Mouse (Mus musculus) embryonic facial prominence, embryonic 11.5 days (tissue): Measurements from ENCODE around the gene Lgsn. TPM values are rescaled to one million over a fixed set of nuclear protein-coding genes. Genes with fewer than 3 reads are reported as not detected.

Experiments
- ATAC-seq: fragments of 200-750 bp; cut with Nextera tagmentation; replicated peaks from 2 replicates; pipeline ENCODE4 v1.8.0; 2017; ENCODE audit warnings: low read depth; ENCODE audit not compliant: insufficient number of reproducible peaks, low FRiP score, low TSS enrichment
- DNase-seq: peaks from one replicate; pipeline ENCODE4 v3.0.0-alpha.2; 2015; ENCODE audit warnings: low spot score
- H3K27ac ChIP-seq: fragments of 300-500 bp; sonication (generic); replicated peaks from 2 replicates; pipeline ENCODE4 v1.5.1; 2014; ENCODE audit warnings: mild to moderate bottlenecking, low read depth, low read length, control low read depth
- H3K27me3 ChIP-seq: fragments of 300-500 bp; sonication (generic); 2 replicates; pipeline ENCODE4 v1.6.1; 2014; ENCODE audit warnings: mild to moderate bottlenecking, low read length, moderate library complexity, mixed read lengths; ENCODE audit not compliant: control insufficient read depth, insufficient read depth
- H3K36me3 ChIP-seq: fragments of 300-500 bp; sonication (generic); replicated peaks from 2 replicates; pipeline ENCODE4 v1.6.1; 2014; ENCODE audit warnings: low read depth, mild to moderate bottlenecking, low read length, moderate library complexity, mixed read lengths; ENCODE audit not compliant: control insufficient read depth, insufficient read depth
- H3K4me1 ChIP-seq: fragments of 300-500 bp; sonication (generic); 2 replicates; pipeline ENCODE4 v1.6.1; 2014; ENCODE audit warnings: low read length, mixed read lengths; ENCODE audit not compliant: control insufficient read depth, insufficient read depth
- H3K4me2 ChIP-seq: fragments of 300-500 bp; sonication (generic); 2 replicates; pipeline ENCODE4 v1.6.1; 2014; ENCODE audit warnings: low read depth, mild to moderate bottlenecking, control low read depth, low read length, moderate library complexity
- H3K4me3 ChIP-seq: fragments of 300-500 bp; sonication (generic); 2 replicates; pipeline ENCODE4 v1.5.1; 2014; ENCODE audit warnings: low read depth, low read length, control low read depth
- H3K9ac ChIP-seq: fragments of 300-500 bp; sonication (generic); replicated peaks from 2 replicates; pipeline ENCODE4 v1.6.1; 2014; ENCODE audit warnings: mild to moderate bottlenecking, control low read depth, low read length
- H3K9me3 ChIP-seq: fragments of 300-500 bp; sonication (generic); replicated peaks from 2 replicates; pipeline ENCODE4 v1.6.1; 2016; ENCODE audit warnings: mild to moderate bottlenecking, low read length, inconsistent platforms, mixed read lengths; ENCODE audit not compliant: control insufficient read depth
- WGBS: fragments of 180-500 bp; shearing (Covaris S2); extraction: QIAGEN DNeasy Blood & Tissue Kit; methylation state at CpG from one replicate; pipeline ENCODE4 v1.1.7; 2014; 5-methylcytosine and 5-hydroxymethylcytosine counted together
- polyA plus RNA-seq: library from polyadenylated mRNA; unstranded; fragments of >200 nt; fragmentation: Nextera tagmentation; extraction: Ambion mirVana; gene quantifications from 2 replicates; pipeline ENCODE4 v1.2.1, GENCODE M21; 2014

The Lgsn gene
- polyA plus RNA-seq, 1 experiment from 2014 or later = not detected

DNA sequence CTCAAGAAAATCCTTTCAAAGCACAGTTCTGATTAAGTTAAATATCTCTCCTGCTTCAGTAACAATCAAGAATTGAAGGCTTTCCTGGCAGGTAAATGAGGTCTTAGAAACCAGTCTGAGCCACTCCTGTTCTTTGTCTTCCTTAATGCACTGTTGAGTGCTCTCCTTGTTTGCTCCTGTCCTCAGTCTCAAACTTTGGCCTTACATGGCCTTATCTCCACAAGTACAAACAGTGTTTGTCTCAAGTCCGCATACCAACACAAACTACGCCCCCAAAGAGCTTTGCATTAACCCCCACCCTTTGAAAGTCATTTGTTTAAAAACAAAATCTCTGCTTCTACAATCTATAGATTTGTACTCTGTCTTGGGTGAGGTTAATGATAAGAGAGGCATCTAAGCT lies 20.0 kb upstream of the Lgsn start:
- Histone ChIP-seq H3K9ac (no peak overlapping the region), H3K4me3 (no peak overlapping the region), H3K27me3 (no peaks in the 10 kb centered on the region), H3K36me3 (no peaks in the 10 kb centered on the region), H3K9me3 (no peaks in the 10 kb centered on the region), H3K27ac (no peak overlapping the region), H3K4me1 (no peaks in the 10 kb centered on the region), H3K4me2 (no peak overlapping the region)
- DNase-seq = no peak
- WGBS = 86% methylated on average over 2 of the region's 2 CpGs
- ATAC-seq = no peak

DNA sequence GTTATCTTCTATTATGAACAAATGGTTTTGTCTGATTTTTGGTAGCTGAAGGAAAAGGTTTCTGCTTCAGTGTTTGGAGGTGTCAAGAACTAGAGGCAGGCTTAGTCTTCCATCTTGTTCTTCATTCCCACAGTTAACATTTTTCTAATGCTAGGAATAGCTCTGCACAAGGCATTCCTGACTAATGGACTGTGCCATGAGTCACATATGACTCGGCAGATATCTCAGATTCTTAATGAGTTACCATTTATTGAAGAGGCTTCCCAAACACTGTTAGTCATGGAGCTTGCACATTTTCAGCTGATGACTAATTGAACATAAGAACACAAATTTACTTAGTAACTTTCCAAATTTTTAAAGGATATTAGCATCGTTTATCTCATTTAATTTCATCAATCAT lies 19.3 kb upstream of the Lgsn start:
- no peak overlapping the region for H3K9ac ChIP-seq
- DNase-seq = no peak
- no peak overlapping the region for H3K4me3 ChIP-seq
- H3K4me1 ChIP-seq = no peaks in the 10 kb centered on the region
- WGBS = 85% methylated on average over 2 of the region's 2 CpGs
- no peak overlapping the region for H3K27ac ChIP-seq
- no peak overlapping the region for H3K4me2 ChIP-seq
- H3K9me3 ChIP-seq = no peaks in the 10 kb centered on the region
- no peak for ATAC-seq
- no peaks in the 10 kb centered on the region for H3K27me3 ChIP-seq
- no peaks in the 10 kb centered on the region for H3K36me3 ChIP-seq

DNA sequence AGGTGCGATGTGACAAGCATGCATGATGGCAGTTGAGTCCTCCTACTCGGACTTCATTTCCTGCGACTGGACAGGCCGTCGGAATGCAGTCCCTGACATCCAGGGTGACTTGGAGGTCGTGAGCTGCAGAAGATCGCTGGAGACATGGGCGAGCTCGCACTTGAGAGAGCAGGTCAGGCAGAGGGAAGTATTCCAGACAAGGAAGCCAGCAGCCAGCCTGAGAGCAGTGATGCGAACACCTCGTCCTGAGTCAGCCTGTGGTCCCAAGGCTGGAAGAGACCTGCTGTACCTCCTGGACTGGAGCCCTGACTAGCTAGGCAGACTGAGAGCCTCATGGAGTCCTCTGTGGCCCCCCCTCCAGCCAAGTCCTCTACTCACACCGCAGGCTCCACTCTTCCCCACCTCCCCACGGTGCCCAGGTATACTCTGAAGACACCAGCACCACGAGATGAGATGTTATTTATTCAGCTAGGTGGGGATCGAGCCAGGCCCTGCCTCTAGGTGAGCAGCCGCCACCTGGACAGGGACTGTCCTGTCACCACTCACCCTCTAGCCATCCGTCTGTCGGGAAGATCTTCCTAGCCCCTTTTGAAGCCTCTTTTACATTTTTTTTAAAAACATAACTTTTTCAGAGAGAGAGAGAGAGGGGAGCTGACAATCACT lies 11.5 kb upstream of the Lgsn start:
- WGBS = 73% methylated on average over 18 of the region's 18 CpGs
- no peak for ATAC-seq

DNA sequence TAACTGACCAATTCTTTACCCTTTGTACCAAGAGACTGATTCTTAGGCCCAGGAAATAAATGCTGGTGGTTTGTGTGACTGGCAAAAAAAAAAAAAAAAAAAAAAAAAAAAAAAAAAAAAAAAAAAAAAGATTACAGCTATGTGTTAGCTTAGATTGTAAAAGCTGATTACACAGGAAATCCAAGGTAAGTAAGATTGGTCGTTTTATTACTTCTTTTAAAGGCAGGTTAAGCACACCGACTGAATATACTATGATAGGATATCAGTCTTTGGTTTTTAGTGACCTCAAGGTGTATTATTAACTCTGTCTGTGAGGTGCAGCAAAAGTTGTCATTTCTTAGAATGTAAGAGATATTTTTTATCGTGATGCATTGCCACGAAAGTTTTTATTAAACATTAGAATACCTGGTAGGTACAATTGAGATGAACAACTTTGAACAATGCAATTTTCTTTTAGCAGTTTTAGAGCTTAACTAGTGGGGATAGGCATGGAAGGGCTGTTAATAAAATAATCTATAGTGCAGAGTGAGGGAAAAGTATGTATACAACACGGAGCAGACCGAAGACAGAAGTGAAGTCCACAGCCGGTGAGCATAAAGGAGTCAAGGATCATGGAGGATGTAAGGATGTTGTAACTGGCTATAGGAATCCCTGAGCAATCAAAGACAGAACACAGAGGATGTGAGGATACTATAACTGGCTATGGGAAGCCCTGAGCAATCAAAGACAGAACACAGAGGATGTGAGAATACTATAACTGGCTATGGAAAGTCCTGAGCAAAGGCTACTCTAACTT lies 10.7 kb upstream of the Lgsn start:
- H3K4me1 ChIP-seq = no peaks in the 10 kb centered on the region
- no peaks in the 10 kb centered on the region for H3K9me3 ChIP-seq
- H3K27ac ChIP-seq = no peak overlapping the region
- H3K4me2 ChIP-seq = no peak overlapping the region
- DNase-seq = no peak
- no peaks in the 10 kb centered on the region for H3K36me3 ChIP-seq
- H3K9ac ChIP-seq = no peak overlapping the region
- no peaks in the 10 kb centered on the region for H3K27me3 ChIP-seq
- H3K4me3 ChIP-seq = no peak overlapping the region
- no peak for ATAC-seq
- 85% methylated on average over 7 of the region's 7 CpGs for WGBS

More for the DNA sequence above, 11.5 kb upstream of the Lgsn start:
- Histone ChIP-seq H3K9me3 (no peaks in the 10 kb centered on the region), H3K9ac (no peak overlapping the region), H3K4me3 (no peak overlapping the region), H3K36me3 (no peaks in the 10 kb centered on the region), H3K4me1 (no peaks in the 10 kb centered on the region), H3K27me3 (no peaks in the 10 kb centered on the region), H3K4me2 (no peak overlapping the region), H3K27ac (no peak overlapping the region)
- DNase-seq = no peak

DNA sequence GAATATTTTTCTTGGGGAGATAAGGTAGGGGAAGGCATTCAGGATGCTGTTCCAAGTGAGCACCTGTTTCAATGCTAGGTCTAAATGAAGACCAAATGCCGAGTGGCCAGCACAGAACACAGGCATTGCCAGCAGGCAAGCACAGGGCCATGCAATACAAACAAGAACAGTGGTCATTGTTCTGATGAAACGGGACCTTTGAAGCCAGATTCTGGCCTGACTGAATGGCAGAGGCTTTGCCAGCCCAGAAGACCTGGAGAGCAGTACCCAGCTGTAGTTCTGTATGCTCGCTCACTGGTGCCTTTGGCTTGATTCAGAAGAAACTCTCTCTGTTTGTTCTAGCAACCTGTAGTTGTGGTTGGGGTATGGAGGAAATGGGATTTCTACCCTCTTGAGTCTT lies 800 bp upstream of the Lgsn start:
- 73% methylated on average over 3 of the region's 3 CpGs for WGBS
- ATAC-seq = no peak
- no peaks in the 10 kb centered on the region for H3K36me3 ChIP-seq

DNA sequence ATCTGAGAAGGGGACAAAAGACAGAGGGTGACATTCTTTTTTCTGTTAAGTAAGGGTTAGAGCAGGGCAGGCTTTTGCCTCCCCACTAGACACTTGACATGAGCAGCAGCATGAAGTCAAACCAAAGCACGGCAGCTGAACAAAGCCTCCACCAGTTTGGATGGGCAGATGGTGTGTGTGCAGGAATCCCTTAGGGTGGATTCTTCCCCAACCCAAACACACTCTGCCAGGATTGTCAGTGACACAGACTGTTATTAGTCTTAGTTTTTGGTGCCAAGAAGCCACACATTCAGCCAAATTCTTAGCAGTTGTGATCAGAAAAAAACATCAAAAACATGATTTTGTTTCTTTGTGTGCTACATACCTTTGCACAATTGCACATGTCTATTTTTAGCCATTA lies 2.1 kb downstream of the Lgsn start:
- H3K27ac ChIP-seq = no peak overlapping the region
- no peaks in the 10 kb centered on the region for H3K4me1 ChIP-seq
- WGBS = 50% methylated on average over 1 of the region's 1 CpGs
- H3K4me2 ChIP-seq = no peak overlapping the region
- no peak overlapping the region for H3K9ac ChIP-seq
- no peaks in the 10 kb centered on the region for H3K27me3 ChIP-seq
- H3K4me3 ChIP-seq = no peak overlapping the region
- H3K36me3 ChIP-seq = no peaks in the 10 kb centered on the region
- ATAC-seq (no peak), DNase-seq (no peak)
- H3K9me3 ChIP-seq = no peaks in the 10 kb centered on the region

More for the DNA sequence above, 800 bp upstream of the Lgsn start:
- Histone ChIP-seq H3K27me3 (no peaks in the 10 kb centered on the region), H3K4me2 (no peak overlapping the region), H3K27ac (no peak overlapping the region), H3K9me3 (no peaks in the 10 kb centered on the region), H3K9ac (no peak overlapping the region), H3K4me1 (no peaks in the 10 kb centered on the region), H3K4me3 (no peak overlapping the region)
- DNase-seq = no peak

DNA sequence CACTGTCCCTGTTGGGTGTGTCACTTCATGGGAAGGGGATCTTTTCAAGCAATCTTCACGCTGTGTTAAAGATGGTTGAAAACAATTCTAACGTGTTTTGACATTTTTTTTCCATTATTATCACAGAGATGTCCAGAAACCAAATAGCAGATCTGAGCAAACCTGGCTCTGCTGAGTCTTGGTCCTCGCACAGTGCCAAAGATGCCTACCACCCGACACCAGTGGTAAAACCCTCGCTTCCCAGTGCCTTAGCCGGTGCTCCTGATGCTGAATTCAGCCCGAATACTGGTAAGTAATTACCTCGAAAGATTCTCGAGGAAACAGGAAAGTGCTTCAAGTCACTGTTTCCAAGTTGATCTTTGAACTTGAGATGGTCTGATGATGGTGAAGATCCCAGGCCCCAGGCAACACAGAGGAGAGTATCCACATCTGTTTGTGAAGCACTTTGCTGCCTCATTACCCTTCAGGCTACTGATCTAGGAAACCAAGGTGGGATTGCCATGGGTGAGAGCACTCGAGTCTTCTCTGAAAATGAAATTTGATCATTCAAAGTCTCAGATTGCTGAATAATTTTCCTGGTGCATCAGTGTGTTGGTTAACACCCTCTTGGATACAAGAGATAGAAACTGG lies 14.2 kb downstream of the Lgsn start:
- H3K27ac ChIP-seq = no peak overlapping the region
- H3K9ac ChIP-seq = no peak overlapping the region
- H3K4me2 ChIP-seq = no peak overlapping the region
- DNase-seq = no peak
- no peaks in the 10 kb centered on the region for H3K9me3 ChIP-seq
- H3K27me3 ChIP-seq = no peaks in the 10 kb centered on the region
- no peaks in the 10 kb centered on the region for H3K36me3 ChIP-seq
- ATAC-seq = no peak
- no peaks in the 10 kb centered on the region for H3K4me1 ChIP-seq
- 74% methylated on average over 10 of the region's 10 CpGs for WGBS
- no peak overlapping the region for H3K4me3 ChIP-seq

DNA sequence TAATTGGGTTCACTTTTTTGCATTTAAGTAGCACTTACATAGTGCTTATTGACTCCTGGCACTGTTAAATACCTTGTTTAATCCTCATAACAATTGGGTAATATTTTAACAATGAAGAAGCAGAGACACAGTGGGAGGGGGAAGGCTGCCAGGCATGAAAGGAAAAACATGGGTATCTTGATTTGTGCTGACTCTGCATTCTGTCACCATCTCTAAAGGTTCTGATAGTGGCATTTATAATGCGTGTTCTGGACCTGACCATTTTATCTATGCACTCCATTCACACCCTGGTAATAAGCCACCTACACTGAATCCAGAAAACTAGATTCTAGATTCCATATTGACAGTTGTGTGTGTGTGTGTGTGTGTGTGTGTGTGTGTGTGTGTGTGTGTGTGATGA lies 19.4 kb downstream of the Lgsn start:
- no peaks in the 10 kb centered on the region for H3K36me3 ChIP-seq
- 88% methylated on average over 1 of the region's 1 CpGs for WGBS

More for the DNA sequence above, 19.4 kb downstream of the Lgsn start:
- DNase-seq (no peak), ATAC-seq (no peak)
- no peaks in the 10 kb centered on the region for H3K9me3 ChIP-seq
- no peak overlapping the region for H3K4me3 ChIP-seq
- H3K27me3 ChIP-seq = no peaks in the 10 kb centered on the region
- no peak overlapping the region for H3K27ac ChIP-seq
- H3K4me2 ChIP-seq = no peak overlapping the region
- H3K4me1 ChIP-seq = no peaks in the 10 kb centered on the region
- no peak overlapping the region for H3K9ac ChIP-seq
